Mouse (Mus musculus) bone marrow, adult 2 months (tissue): ENCODE data around the gene Rab27a.

ENCODE experiments used
- CTCF ChIP-seq: fragments of 200-500 bp; IDR thresholded peaks from 2 replicates; pipeline ENCODE4 v1.5.1; 2011; ENCODE audit warnings: low read length, control low read depth; ENCODE audit not compliant: control insufficient read depth, insufficient read depth
- POLR2A ChIP-seq: fragments of 200-500 bp; IDR thresholded peaks from 2 replicates; pipeline ENCODE4 v1.6.1; 2011; ENCODE audit warnings: low read depth, mild to moderate bottlenecking, control low read depth, low read length, borderline replicate concordance; ENCODE audit not compliant: control insufficient read depth

GRCm38 (mm10) chr9:73070971-73071659, 26.5 kb downstream of the Rab27a start:
- TF ChIP-seq POLR2A (no peak), CTCF (no peak)
